Mouse (Mus musculus): Measurements from ENCODE around the gene S100a13.

The S100a13 gene

DNA sequence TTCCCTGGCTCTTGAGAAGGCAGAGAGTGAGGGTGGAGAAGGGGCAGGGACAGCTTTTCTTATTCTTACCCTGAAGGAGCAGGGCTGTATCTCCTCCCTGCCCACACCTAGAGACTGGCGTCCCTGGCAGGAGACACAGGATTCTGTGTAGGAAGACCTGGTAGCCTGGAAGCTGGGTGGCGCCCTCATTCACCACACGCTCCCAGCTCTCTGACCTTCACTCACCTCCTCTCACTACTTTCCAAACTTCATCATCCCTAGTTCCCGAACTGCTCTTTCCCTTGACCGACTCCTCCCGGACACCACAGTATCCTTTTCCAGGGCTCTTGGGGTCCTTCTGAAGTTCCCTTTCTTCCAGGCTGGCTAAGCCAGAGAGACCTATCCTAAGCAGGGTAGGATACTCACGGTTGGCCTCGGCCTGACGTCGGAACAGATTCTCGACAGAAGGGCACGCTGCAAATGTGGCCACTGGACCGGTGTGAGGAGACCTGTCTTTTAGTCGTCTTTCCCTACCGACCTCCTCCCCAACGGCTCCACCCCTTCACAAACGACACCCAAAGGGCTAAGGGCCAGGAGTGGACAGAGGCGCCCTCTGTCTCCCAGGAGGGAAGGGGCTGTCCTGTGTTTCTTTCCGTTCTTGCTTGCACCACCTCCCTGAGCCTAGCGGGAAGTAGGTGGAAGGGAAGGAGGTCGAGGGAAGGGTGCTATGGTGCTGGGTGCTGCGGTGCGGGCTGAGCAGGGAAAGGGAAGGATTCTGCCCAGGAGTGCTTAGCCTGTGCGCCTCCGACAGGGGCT lies at the start of gene S100a13, which contains the start of gene S100a1:
TSS of gene S100a13 (plus strand) at position 640 of the 795 bp plus-strand sequence.
TSS of gene S100a1 (minus strand) at position 597 of the 795 bp plus-strand sequence.
- peak in 1 of 2 experiments; percentile 63 for DNase-seq (ENCODE audit: low spot score in 2 of 2)

DNA sequence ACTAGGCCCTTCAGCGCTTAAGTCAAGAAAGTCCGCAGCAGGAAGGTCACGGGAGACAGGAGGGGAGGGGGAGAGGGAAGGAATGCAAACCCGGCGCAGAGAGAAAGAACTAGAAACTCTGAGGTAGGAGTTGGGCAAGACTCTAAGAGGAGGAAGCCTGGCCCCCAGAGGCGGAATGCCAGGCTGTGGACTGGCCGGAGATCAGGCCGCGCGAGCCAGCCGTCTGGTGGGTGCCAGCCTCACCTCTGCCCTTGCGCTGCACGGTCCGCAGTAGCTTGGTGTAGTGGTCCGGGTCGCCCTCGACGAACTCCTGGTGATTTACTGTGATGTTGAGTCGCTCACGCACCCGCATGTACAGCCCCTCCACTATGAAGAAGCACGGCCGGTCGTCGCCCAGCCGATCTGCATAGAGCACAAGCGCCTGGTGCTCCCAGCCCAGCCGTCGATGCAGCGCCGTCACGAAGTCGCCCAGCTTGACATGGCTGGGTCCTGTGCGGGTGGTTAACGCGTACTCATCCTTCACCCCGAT lies 49.6 kb upstream of the S100a13 start:
- no peak for DNase-seq (ENCODE audit: low spot score in 2 of 2)

DNA sequence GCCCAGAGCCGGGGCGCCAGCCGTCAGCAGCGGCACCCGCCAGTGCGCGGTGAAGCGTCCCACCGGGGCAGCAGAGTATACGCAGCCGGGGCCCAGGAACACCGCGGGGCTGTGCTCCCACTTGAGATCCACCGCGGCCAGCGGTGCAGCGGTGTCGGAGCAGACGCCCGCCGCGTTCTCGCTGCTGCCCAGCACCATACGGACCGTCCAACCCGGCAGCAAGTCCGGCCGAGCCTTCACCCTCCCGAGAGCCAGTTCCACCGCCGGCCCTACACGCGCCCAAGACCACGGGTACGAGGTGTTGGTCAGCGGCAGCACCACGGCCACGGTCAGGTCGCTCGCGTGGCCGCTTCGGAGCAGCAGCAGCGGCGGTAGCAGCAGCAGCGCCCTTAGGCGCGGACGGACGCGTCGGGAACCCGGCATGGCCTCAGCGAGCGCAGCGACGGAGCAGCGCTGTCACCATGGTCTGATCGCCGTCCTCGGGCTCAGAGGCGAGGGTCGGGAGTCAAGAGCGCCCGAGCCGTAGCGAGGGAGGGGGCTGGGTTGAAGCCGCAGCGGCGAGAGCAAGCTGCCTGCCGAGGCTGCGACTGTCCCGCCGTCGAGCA lies 49.1 kb upstream of the S100a13 start:
- no peak for DNase-seq (ENCODE audit: low spot score in 2 of 2)

GRCm38 (mm10) chr3:90465686-90466310 lies 48.4 kb upstream of the S100a13 start, which contains the start of gene Npr1:
Gene Npr1, minus strand, starts transcription at chr3:90465866.
- no peak for DNase-seq (ENCODE audit: low spot score in 2 of 2)

DNA sequence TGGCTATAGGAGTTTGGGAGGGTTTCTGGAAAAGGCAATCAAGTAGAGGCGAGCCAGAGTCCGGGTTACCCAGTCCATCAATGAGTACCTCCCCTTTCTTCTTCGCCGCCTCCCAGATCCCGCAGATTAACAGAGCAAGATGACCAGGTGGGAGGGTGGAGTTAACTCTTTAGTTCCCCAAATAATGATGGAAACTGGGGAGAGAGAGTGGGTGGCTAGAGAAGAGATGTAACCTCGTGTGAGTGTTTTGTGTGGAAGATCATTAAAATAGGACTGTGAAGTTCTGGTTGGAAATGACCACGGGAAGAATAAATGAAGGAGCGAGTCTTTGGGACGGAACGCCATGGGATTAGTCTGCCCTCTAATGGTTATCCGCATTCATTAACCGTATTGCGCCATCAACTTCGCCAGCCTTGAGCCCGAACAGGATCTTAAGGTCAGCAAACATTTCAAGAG lies 47.9 kb upstream of the S100a13 start:
- DNase-seq (ENCODE audit: low spot score in 2 of 2) = peak in 1 of 2 experiments; percentile 67

DNA sequence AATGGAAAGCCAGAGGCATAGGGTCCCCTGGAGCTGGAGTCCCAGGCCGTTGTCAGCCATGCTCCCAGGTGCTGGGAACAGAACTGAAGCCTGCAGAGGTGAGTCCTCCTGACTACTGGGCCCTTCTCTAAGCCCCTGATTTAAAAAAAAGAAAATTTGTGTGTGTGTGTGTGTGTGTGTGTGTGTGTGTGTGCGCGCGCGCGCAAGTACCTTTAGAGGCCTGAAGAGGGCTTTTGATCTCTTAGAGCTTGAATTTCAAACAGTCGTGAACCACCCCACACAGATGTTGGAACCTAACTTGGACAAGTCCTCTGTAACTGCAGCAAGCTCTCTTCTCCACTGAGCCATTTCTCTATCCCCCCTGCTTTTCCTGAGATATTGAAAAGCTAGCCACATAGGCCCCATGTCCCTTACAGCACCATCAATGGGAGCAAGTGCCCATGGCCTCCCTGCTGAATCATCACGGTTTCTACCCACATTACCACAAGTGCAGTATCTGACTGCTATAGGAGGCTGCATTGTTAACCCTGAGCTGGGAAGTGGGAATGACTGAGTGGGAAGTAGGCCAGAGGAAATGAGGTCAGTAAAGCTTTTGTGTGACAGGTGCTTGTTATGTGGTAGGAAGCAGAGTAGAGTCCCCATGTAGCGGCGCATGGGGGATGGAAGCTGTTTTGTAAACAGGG lies 46.5 kb upstream of the S100a13 start:
- no peak for DNase-seq (ENCODE audit: low spot score in 2 of 2)

- peak in 1 of 2 experiments; percentile 42 for DNase-seq (ENCODE audit: low spot score in 2 of 2)
Measured at GRCm38 (mm10) chr3:90472213-90472612, 42.0 kb upstream of the S100a13 start.

DNA sequence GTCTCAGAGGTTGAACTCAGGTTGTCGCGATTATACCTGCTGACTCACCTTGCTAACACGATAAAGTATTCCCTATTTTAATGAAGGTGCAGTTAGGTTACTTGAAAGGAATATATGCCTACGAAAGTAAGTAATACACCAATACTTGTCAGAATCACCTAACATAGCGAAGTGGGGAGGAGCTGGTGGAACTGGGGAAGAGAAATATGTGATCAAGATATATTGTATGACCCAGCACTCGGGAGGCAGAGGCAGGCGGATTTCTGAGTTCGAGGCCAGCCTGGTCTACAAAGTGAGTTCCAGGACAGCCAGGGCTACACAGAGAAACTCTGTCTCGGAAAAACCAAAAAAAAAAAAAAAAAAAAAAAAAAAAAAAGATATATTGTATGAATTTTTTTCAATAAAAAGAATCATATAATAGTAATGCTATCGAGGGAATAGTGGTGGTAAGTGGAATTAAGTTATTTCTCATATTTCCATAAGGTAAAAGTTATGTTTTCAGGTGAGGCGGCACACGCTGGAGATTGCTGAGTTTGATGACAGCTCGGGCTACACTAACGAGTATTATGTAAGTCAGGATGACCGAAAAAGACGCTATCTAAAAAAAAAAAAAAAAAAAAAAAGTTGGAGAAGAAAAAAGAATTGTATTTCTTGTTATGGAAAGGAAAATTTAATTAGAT lies 38.9 kb upstream of the S100a13 start:
- no peak for DNase-seq (ENCODE audit: low spot score in 2 of 2)

GRCm38 (mm10) chr3:90475831-90476611 lies 38.2 kb upstream of the S100a13 start, which contains the start of gene Ilf2:
Gene Ilf2, plus strand, starts transcription at chr3:90476126.
- DNase-seq (ENCODE audit: low spot score in 2 of 2) = peak; percentile 96 to 98

GRCm38 (mm10) chr3:90486998-90487397 lies 27.2 kb upstream of the S100a13 start:
- DNase-seq (ENCODE audit: low spot score in 2 of 2) = no peak

GRCm38 (mm10) chr3:90488576-90488975 lies 25.7 kb upstream of the S100a13 start:
- DNase-seq (ENCODE audit: low spot score in 2 of 2) = no peak

DNA sequence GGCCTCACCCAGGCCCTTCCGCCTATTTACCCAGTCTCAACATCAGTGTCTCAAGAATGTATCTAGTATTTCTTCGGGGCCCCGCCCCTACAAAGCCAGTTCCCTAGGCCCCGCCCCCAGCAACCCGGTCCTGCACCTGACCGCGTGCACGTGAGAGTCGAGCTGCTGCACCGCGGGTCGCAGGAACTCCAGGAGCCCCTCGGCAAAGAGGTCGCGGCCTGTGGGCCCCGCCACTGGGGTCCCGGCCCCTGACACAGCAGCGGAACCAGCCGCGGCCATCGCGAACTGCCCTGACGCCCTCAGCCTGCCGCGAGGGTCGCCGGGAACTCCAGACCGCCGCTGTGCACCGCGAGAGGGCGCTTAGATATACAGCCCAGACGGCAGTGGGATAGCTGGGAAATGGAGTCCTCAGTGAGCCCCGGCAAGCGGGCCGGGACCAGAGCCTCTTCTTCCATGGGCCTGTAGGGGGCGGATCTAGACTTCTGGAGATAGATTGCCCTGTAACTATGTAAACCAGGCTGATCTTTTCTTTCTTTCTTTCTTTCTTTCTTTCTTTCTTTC lies 23.5 kb upstream of the S100a13 start, which contains the start of gene Snapin:
TSS of gene Snapin (minus strand) at position 338 of the 561 bp plus-strand sequence.
- peak; percentile 87 to 97 for DNase-seq (ENCODE audit: low spot score in 2 of 2)

- DNase-seq (ENCODE audit: low spot score in 2 of 2) = no peak
Measured at GRCm38 (mm10) chr3:90491350-90491749, 22.9 kb upstream of the S100a13 start.

- no peak for DNase-seq (ENCODE audit: low spot score in 2 of 2)
Measured at GRCm38 (mm10) chr3:90493831-90494540, 20.2 kb upstream of the S100a13 start.

- DNase-seq (ENCODE audit: low spot score in 2 of 2) = no peak
Measured at GRCm38 (mm10) chr3:90495850-90496525, 18.2 kb upstream of the S100a13 start.

DNA sequence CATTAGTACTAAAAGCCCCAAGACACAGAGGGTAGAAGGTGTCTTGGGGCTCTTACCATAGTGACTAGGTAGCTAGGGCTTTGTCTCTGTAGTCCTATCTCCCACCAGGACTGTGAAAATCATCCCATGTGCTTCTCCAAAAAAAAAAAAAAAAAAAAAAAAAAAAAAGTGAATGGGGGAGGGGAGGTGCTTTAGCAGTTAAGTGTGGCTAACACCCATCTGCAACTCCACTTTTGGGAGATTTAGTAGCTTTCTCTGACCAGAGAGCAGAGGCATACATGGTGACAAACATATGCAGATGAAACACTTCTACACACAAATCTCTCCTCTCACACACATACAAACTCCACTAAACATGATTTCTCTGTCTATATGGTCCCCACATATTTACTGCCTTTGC lies 16.6 kb upstream of the S100a13 start:
- no peak for DNase-seq (ENCODE audit: low spot score in 2 of 2)

DNA sequence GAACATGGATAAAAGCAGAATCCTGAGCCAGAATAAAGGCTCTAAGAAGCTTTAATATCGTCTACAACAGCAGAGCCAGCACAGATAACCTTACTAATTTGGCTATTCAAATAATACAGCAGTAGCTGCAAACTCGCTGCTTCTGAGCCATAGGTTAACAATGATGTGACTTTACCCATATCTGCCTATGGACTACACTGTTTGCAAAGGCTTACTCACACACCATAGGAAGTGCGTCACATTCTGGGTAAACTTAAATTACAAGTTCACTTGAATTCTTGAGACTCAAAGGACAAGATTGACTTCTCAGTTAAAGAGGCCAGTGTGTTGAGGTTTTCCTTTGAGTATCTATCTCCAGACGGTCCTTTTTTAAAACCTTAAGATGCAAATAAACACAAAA lies 10.8 kb upstream of the S100a13 start:
- no peak for DNase-seq (ENCODE audit: low spot score in 2 of 2)

DNA sequence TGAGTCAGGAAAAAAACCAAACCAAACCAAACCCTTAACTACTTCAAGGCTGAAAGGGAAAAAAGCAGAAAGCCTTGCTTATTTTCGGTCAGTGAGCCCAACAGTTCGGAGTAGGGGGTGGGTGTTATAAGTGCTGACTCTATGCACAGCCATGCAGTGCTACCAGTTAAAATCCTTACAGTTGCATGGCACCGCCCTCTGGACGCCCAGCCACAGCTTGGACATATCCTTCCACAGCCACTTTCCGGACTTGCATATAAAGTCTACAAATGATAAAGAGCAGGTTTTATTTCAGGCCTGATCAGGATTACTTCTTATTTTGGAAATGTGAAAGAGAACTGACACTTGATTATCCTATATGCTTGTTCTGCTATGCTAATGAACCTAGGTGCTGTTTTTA lies 9.0 kb upstream of the S100a13 start:
- DNase-seq (ENCODE audit: low spot score in 2 of 2) = no peak

DNA sequence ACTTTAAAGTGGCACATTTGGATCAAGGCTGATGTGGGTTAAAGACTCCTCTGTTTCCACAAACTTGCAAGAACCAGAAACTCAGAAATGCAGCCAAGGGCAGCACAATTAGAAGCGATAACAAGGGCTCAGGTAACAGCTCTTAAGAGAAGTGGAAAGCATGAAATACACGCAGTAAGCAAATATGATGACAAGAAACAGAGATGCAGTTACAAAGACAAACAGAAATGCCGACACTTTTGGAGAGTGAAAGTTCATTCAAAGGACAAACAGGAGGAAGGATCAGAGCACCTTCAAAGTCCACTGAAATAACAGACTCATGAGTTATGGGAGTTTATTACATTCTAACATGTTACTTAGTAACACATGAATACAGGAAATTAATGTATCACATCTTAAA lies 7.9 kb upstream of the S100a13 start:
- no peak for DNase-seq (ENCODE audit: low spot score in 2 of 2)
